Mouse (Mus musculus): ENCODE measurements around the gene Pip4k2b.
A peak's percentile ranks its signal among the peaks of the same experiment; 100 is the strongest.

GRCm38 (mm10) chr11:97766154-97766881 lies 21.8 kb upstream of the Pip4k2b start, which contains the start of gene Cwc25:
- TF ChIP-seq POLR2A (IDR thresholded peaks at IDR 0.05; ENCODE audit: insufficient read depth, low read depth, low read length), result peak; percentile 97
- no peak for TF ChIP-seq CTCF (IDR thresholded peaks at IDR 0.05)
- TF ChIP-seq EP300 (IDR thresholded peaks at IDR 0.05; ENCODE audit: insufficient read depth, low read depth, low read length), result peak; percentile 97

Measured in heart, adult 2 months (tissue).